Mouse (Mus musculus): ENCODE data around the gene Sox30.

The Sox30 gene

DNA sequence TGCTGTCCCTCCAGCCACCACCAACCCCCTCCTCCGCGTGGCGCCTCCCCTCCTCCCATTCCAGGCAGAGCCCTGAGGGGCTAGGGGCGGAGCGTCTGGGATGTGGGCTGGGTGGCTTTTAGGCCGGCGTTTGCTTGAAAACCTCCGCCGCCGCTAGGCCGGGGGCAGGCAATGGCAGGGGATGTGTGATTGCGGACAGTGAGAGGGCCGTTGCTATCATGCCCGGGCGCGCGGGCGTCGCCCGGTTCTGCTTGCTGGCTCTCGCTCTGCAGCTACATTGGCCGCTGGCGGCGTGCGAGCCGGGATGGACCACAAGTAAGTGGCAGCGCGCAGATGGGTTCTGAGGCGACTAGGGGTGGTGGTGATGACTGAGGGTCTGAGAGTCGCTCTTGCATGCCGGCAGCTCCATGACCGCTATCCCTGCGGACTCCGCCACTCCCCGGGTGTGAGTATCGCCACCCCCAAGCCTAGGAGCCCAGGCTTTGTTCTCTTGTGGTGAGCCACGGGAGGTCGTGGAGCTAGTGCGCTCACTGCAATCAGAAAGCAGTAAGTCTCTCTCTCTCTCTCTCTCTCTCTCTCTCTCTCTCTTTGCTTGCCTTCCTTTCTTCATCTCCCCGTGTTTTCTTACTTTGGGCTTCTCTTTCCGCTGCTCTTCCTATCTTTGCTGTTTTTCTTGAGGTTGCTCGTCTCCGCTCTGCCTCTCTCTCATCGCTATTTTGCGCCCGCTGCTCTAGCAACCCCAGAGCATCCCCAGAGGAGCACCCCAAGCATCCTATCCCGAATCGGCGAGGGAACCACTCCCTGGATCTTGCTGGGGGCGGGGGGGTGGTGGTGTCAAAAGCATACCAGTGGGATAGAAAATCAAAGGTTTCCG lies 76.0 kb downstream of the Sox30 start, which contains the start of gene Adam19:
Gene Adam19, plus strand, starts transcription at position 97 of the 874 bp plus-strand sequence.
- DNase-seq (ENCODE audit: extremely low spot score, low spot score), result peak; percentile 89

GRCm38 (mm10) chr11:46056770-46057411 lies 76.8 kb downstream of the Sox30 start:
- peak; percentile 58 for DNase-seq (ENCODE audit: extremely low spot score, low spot score)

GRCm38 (mm10) chr11:46058011-46058410 lies 77.9 kb downstream of the Sox30 start:
- DNase-seq (ENCODE audit: extremely low spot score, low spot score), result no peak

- DNase-seq (ENCODE audit: extremely low spot score, low spot score), result no peak
Measured at GRCm38 (mm10) chr11:46058916-46059315, 78.8 kb downstream of the Sox30 start.

DNA sequence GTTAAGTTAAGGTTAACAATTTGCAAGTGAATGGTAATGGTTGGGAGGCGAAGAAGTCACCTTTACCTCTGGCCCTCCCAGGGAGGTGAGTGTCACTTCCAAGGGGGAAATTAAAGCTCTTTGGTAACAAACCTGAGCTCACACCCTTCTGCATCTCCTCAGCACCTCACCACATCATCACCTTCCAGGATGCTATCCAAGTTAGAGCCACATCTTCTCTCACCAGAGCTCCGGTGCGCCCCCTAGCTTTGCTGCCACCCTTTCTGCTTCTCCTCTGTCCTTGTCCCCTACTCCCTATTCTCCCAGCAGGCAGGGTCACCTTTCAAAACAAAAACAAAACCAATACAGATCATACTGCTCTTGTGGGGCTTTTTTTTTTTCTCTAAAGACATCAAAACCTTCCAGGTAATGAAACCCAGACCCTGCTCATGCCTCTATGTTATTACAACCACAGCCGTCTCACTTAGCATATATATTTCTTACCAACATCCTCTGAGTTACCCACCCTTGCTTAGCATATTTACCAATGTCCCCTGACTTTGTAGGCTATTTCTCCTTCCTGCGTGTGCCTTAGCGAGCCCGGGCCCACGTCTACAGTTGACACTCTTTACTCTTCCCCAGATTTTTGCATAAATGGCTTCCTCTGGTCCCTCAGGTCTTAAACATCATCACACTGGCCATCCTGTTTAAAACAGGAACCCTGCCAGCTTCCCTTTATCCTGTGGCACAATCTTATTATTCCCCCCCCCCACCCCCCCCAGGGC lies 80.0 kb downstream of the Sox30 start:
- DNase-seq (ENCODE audit: extremely low spot score, low spot score), result no peak

DNA sequence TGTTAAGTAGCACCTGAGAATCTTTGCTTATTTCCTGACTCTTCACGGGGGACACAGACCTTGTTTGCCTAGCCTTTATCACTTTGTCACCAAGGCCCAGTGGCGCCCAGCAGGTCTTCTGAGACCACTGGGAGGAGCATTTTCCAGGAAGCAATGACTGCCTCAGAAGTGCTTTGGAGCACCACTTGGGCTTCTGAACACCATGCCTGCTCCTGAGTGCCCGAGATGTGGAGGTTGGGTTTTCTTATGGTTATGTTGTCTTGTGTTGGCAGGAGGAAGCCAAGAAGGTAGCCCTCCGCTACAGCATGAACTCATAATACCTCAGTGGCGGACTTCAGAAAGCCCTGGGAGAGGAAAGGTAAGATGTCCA lies 80.5 kb downstream of the Sox30 start:
- DNase-seq (ENCODE audit: extremely low spot score, low spot score), result no peak

GRCm38 (mm10) chr11:46061776-46062445 lies 81.8 kb downstream of the Sox30 start:
- no peak for DNase-seq (ENCODE audit: extremely low spot score, low spot score)

GRCm38 (mm10) chr11:46062569-46062968 lies 82.5 kb downstream of the Sox30 start:
- DNase-seq (ENCODE audit: extremely low spot score, low spot score), result no peak

DNA sequence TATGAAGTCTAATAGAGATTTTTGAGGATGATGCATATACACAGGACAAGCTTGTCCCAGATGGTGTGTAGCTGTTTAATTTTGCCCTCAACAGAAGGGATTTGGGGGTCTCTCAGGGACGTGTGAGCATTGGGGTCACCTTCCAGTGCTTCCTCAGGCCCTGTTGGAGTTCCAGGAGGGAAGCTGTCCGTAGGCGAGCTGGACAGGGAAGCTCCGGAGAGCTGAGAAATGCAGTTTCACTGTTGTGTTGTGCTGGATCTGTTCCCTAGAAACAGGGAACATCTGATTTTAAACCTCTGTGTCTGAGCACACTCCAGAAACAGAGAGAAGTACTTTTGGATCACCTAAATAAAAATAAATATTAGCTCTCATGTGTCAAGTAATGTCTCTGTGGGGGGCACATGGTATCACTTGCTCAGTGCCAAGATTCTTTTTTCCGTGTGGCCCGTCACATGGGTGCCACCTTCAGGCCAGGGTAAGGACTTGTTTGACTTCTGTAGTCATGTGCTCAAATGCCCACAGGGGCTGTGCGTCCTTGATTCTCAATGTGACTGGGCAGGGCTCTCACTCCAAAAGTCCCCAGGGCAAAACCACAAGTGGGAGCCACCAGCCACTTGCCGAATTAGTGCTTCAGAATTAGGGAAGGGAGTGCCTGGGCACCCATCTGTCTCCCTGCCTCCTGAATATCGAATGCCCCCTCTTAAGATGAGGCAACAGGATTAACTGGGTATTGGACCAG lies 83.1 kb downstream of the Sox30 start:
- DNase-seq (ENCODE audit: extremely low spot score, low spot score), result no peak

GRCm38 (mm10) chr11:46064767-46065166 lies 84.7 kb downstream of the Sox30 start:
- no peak for DNase-seq (ENCODE audit: extremely low spot score, low spot score)

GRCm38 (mm10) chr11:46065201-46066011 lies 85.3 kb downstream of the Sox30 start:
- DNase-seq (ENCODE audit: extremely low spot score, low spot score), result no peak

All from neural tube, embryonic 10.5 days (tissue).